Mouse (Mus musculus) 416B (cell line): ENCODE measurements around the gene Mrps33.

ENCODE experiments used
- DNase-seq: peaks from one replicate; pipeline ENCODE4 v3.0.0; 2011; ENCODE audit warnings: low read depth

Gene Mrps33

DNA sequence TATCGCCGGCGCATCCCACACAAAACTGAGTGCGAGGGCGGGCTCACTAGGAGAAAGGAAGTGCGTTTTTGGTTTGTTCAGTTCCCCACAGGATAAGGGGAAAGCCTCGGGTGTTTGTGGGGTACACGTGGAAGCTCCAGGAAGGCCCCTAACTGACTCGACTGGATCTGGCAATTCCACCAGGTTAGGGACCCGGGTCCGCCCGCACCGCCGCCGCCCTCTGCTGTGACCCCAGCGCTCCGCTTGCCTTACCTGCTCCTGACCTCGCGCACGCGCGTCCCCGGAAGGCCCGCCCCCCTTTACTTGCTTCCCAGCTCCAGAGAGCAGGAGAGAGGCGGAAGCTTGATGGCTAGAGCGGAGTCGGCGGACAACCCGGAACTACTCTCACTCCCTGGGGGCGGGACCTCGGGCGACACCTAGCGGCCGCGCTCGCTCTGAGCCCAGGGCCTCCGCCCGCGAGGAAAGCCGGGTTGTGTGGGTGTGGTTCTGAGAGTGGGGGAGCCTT is at the start of gene Mrps33:
Gene Mrps33, minus strand, starts transcription at position 377 of the 505 bp plus-strand sequence.
- DNase-seq: peak; percentile 97

DNA sequence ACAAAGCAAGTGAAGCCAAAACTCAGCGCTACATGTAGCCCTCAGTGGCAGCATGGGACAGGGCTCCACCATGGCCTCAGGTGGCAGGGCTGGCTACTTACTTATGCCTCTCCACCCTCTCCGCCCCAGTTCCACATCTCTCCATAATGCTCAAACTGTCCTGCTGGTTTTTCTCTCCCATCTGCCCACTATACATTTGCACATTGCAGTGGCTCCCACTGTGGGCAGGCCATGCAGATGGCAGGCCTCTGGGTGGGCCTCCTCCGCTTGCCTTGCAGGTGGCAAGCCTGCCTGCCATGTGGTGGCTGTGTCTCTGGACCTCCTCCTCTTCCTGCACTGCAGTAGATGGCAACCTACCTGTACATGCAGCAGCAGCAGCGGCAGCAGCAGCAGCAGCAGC is 38.9 kb upstream of the Mrps33 start:
- DNase-seq: no peak

DNA sequence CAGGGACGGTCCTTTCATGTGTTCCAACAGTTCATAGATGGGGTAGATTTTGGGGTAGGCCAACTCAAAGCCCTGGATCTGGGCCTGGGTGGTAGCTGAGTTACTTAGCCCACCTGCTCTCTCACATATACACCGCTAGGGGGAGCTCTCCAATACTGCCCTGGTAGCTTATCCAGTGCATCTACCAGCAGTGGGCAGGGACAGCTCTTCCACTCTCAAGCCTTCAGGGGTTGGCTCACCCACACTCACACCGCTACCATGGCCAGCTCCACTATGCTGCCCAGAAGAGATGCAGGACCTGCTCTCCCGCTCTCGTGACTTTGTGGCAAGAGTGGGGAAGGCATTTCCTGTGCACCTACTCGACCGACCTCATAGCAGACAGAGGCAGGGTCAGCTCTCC is 38.0 kb upstream of the Mrps33 start:
- peak; percentile 47 for DNase-seq

GRCm38 (mm10) chr6:39847538-39847937 is 36.8 kb upstream of the Mrps33 start:
- no peak for DNase-seq

- DNase-seq: no peak
Measured at GRCm38 (mm10) chr6:39843698-39844342, 33.0 kb upstream of the Mrps33 start.

- no peak for DNase-seq
Measured at GRCm38 (mm10) chr6:39828736-39829135, 17.9 kb upstream of the Mrps33 start.

GRCm38 (mm10) chr6:39821241-39821640 is 10.5 kb upstream of the Mrps33 start:
- DNase-seq: no peak

DNA sequence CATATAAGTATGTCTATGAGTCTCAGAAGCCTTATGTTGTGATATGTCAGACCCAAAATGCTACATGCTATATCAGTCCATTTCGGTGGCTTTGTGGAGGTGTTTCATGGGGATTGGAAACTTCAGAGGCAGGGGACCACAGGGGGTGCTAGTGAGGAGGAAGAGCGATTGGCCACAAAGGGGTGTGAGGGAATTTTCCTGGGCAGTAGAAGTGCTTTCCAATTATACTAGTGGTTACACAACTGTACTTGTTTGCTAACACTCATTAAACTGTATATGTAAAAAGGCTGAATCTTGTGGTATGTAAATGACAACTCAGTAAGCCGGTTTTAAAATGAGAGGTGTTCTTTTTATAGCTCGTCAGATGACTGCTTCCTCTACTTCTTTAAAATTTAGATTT is 8.1 kb upstream of the Mrps33 start:
- no peak for DNase-seq

DNA sequence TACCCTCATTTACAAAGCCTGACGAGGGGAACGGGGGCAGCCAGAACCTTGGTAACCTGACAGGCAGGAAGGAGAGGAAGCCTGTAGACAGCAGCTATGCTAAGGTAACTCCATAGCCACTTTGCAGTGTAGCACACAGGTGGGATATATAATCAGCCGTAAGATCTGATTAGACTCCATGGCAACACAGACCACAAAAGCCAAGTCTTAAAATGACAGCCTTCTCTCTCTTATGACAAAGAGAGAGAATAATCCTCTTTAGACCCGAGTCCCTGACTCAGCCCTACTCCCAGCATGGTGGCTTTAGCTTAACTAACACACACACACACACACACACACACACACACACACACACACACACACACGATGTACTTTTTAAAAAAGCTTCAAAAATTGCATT is 2.3 kb downstream of the Mrps33 start:
- no peak for DNase-seq

DNA sequence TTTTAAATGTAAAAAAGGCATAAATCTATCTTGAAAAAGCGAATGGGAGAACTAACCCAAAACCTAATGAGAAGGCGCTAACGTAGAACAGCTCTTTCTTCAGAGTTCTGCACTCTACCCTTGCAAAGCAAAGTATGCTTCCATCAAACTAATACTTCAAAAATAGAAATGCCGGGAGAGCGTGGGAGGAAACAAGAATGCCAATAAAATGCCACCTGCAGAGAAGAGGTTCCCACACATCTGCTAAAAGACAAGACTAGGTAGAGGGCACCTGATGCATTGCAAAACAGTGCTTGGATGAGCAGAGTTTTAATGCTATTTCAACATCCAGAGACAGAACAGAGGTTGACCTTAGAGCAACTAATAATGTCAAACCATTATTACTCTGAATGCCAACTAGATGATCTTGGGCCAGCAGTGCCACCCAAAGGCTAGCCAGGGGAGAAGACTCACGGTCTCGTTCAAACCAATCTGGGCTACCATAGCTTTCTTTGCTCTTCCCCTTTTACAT is 3.7 kb downstream of the Mrps33 start:
- peak; percentile 45 for DNase-seq

- no peak for DNase-seq
Measured at GRCm38 (mm10) chr6:39806336-39806735, 4.5 kb downstream of the Mrps33 start.

GRCm38 (mm10) chr6:39805916-39806315 is 4.9 kb downstream of the Mrps33 start:
- DNase-seq: no peak

DNA sequence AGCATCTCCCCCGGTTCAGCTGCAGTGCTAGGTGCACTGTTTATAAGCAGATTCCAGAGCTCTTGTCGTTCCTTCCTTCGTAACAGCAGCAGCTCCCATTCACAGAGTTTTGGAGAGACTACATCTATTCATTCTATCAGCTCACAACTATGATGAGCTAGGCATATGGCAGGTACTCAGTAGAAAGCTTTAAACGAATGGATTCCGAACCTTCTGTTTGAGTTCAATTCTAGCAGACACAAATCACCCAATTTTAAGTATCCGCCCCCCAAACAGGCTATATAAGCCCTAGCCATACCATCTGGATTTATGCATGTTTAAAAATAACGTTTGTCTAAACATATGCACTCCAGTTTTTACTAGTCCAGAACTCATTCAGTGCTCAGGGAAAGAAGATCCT is 9.8 kb downstream of the Mrps33 start:
- DNase-seq: no peak

DNA sequence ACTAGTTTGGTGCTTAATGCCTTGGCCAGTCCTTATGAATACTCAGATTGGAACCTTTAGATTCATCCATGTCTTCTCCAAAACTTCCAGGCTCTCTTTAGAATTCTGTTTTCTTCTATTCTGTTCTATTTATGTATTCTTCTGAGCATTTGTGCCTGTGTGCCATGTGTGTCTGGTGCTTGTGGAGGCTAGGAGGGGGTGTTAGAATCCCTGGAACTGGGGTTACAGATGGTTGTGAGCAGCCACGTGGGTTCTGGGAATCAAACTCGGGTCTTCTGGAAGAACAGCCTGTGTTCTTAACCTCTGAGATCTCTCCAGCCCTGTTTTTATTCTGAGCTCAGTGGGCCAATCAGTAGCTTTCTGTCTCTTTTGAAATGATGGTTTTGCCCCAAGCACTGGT is 13.7 kb downstream of the Mrps33 start:
- DNase-seq: no peak

GRCm38 (mm10) chr6:39796150-39796549 is 14.6 kb downstream of the Mrps33 start:
- DNase-seq: no peak

DNA sequence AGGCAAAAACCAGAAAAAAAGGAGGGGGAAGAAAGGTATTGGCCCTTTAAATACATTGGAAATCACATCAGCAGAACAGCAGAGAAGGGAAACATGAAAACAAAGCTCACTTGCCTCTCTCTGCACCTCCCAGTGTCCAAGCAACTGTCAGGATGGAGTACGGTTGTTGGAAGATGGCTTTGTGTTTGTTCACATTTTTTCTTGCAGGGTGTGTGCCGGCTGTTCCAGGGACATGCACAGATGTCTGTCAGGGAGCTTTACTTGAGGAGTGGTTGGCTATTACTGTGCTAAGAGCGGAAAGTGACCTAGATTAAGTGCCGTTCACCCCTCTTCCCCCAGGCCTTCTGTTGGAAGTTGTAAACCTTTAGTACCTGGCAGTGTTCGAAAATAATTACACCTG is 19.0 kb downstream of the Mrps33 start:
- DNase-seq: no peak

DNA sequence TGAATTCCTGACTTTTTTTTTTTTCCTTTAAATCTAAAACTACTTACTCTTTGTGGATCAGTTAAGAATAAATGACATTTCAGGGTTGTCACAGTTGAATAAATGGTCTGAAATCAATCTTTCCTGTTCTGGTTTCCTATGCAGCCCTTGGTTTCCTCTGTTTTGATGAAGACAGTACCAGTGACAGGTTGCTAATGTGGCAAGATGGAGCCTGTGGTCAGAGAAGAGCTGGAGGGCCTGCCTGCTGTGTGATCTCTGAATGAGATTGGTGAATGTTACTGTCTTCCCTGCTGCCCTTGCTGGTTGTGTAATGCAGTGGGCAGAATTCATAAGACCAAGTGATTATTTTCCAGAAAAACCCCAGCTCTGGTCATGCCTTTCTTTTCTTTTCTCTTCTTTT is 22.4 kb downstream of the Mrps33 start:
- DNase-seq: peak; percentile 86

- DNase-seq: no peak
Measured at GRCm38 (mm10) chr6:39787783-39788182, 23.0 kb downstream of the Mrps33 start.

DNA sequence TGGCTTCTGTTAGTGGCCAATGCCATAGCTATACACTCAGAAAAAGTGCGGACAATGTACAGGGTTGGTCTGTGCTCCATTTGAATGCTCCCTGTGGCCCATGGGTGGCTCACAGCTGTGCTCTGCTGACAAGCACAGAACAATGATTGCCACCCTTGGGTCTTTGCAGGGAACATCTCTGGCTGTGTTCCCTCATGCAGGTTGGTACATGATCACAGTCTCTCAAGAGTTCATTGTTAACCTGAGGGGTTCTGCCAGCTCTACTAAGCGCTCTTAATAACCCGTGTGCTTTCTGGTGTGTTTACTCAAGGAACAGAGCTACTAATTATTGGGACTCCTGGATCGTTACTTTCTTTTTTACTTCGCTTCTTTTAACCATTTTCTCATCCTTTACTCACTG is 24.8 kb downstream of the Mrps33 start:
- no peak for DNase-seq

- no peak for DNase-seq
Measured at GRCm38 (mm10) chr6:39783521-39783920, 27.3 kb downstream of the Mrps33 start.

- DNase-seq: peak; percentile 76
Measured at GRCm38 (mm10) chr6:39782618-39783017, 28.2 kb downstream of the Mrps33 start.

- peak; percentile 93 for DNase-seq
Measured at GRCm38 (mm10) chr6:39781766-39782530, 28.8 kb downstream of the Mrps33 start.
